Mouse (Mus musculus): ENCODE measurements around the gene Flt1. TPM values are rescaled to one million over a fixed set of nuclear protein-coding genes. Genes with fewer than 3 reads are reported as not detected.

Gene Flt1
- 10.5 and 10.7 TPM in 2 replicates for polyA plus RNA-seq (2021; fragmentation: Nextera tagmentation)
- long read RNA-seq, experiment 1, full-length matches to known transcripts: 10 of 20 reads
- long read RNA-seq, experiment 1, partial matches to known transcripts: 4 of 20 reads
- long read RNA-seq, experiment 1, other reads (novel, unspliced or antisense): 6 of 20 reads
- long read RNA-seq, experiment 2, full-length matches to known transcripts: 4 of 21 reads
- long read RNA-seq, experiment 2, partial matches to known transcripts: 5 of 21 reads
- long read RNA-seq, experiment 2, other reads (novel, unspliced or antisense): 12 of 21 reads

DNA sequence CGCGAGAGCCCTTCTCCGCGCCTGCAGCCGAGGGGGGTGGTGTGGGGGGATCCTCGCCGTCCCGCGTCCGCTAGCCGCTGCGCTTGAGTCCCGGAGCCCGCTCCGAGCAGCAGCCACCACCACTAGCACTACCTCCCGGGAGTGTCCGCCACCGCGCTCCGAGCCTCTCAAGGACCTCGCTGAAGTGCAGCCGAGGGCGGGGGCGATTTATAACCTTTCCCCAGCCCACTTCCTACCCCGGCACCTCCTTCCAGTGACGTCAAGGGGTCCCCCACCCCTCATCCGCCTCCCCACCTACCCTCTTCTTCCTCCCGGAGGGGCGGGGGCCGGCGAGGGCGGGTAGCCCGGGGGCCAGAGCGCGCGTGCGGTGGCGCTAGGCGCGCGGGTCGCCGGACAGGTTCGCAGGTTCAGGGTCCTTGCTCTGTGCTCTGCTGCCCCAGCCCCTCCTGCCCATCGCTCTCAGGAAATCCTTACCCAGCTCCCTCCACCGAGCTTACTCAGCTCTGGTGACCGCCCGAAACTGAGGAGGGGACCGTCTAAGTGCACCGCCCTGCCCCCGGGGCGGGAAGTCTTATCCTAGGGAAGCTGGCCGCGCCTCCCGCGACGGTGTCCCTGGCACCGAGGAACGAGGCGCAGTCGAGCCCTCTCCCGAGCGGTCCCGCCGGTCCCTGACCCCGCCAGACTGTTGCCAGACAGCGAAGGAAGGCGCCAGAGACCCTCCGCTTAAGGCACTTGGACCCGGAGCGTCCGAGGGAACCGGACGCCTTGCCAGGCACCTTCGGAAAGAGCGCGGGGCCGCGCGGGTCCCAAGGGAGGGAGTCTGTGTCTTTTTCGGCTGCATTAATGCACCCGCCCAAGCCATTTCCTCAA lies at the start of gene Flt1:
Gene Flt1, minus strand, starts transcription at position 181 of the 870 bp plus-strand sequence.

Other genes with a start within 250 kb of the Flt1 start
- 315 and 498 TPM in 2 replicates for gene Pomp, start 134.4 kb upstream of the Flt1 start, polyA plus RNA-seq (2021; fragmentation: Nextera tagmentation)
- 6.6 and 10.1 TPM in 2 replicates for gene Slc46a3, start 168.8 kb upstream of the Flt1 start, polyA plus RNA-seq (2021; fragmentation: Nextera tagmentation)
- 20.6 and 23.3 TPM in 2 replicates for gene Mtus2, start 231.3 kb upstream of the Flt1 start, polyA plus RNA-seq (2021; fragmentation: Nextera tagmentation)